Mouse (Mus musculus) adrenal gland, adult 2 months (tissue): Measurements from ENCODE around the gene Peg3. TPM values are rescaled to one million over a fixed set of nuclear protein-coding genes. Genes with fewer than 3 reads are reported as not detected.
"Not testable (repeated sequence)": the region's sequence is repeated elsewhere in the genome, so short reads cannot be mapped to it uniquely, and the experiment has no call there.

Source experiments
- DNase-seq: peaks from one replicate; pipeline ENCODE4 v3.0.0; 2021
- long read RNA-seq: library from polyadenylated mRNA; stranded (forward); transcript quantifications from one replicate; pipeline ENCODE4 v2.0.0, GENCODE M21; 2021
- polyA plus RNA-seq: library from polyadenylated mRNA; depleted of rRNA; stranded (reverse); fragments of >200 nt; gene quantifications from 2 replicates; pipeline ENCODE4 v1.2.3, GENCODE M21; 2012; rRNA removed
- total RNA-seq, 2 experiments: library from RNA; stranded (reverse); gene quantifications; 2 replicates each; pipeline ENCODE4 v1.2.3; 2021

Peg3 gene
- 10 to 100 TPM; 41.3 to 41.5 TPM for total RNA-seq
- polyA plus RNA-seq = 2.7 and 3.0 TPM in 2 replicates
- long read RNA-seq, partial matches to known transcripts = 0 of 3 reads
- long read RNA-seq, other reads (novel, unspliced or antisense) = 3 of 3 reads

DNA sequence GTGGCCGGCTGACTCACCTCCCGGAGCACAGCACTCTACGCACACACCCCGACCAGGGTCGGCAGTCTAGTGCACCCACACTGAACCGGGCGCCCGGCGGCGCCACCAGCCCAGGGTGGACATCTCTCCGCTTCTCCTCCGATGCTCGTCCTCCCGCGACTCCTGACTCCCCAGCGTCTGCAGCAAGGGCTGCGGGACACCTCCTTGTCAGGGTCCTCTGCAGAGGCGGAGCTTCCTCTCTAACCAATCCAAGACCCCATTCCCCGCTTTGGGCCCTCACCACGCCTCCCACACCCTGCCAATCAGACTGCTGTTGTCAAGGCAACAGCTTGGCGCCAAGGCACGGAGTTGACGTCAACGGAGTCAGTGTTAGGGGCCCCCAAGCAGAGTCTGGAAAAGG is at the start of gene Peg3, which contains the start of gene Usp29:
TSS of gene Peg3 (minus strand) at position 191 of the 400 bp plus-strand sequence.
TSS of gene Usp29 (plus strand) at position 338 of the 400 bp plus-strand sequence.
- DNase-seq = peak; percentile 84

DNA sequence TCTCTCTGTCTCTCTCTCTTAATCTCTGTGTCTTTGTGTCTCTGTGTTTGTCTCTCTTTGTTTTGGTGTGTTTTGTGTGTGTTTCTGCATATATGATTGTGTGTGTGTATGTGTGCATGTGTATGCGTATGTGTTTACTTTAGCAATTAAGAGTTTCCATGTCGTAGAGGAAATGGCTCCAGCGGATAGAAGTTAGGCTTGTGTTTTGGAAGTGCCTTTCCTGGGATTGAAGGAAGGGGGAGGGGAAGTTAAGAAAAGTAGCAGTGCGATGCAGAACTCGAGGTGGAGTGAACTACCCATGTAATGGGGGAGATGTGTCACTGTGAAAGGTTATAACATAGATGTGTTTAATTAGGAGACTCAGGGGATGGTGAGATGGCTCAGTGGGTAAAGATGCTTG is 48.9 kb upstream of the Peg3 start:
- DNase-seq = no peak

- DNase-seq = no peak
Observed at GRCm38 (mm10) chr7:6777689-6778088, 47.5 kb upstream of the Peg3 start.

DNA sequence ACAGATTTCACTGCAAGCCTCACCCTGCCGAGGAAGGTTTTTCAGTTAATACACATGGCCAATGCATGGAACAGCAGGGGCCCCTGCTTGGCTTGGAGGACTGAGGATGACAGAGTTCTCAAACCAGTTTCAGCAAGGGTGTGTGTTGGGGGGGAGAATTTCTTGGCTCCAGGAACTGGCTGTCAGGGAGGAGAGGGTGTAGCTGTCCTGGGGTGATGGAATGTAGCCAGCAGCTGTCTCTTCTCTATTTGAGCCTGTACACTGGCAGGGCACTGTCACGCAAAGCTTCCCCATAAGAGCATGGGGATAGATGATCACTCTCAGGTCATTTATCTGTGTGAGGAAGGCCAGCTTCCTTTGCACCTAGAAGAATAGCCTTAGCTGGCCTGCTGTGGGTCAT is 46.9 kb upstream of the Peg3 start:
- DNase-seq = no peak

- no peak for DNase-seq
Observed at GRCm38 (mm10) chr7:6776314-6777059, 46.3 kb upstream of the Peg3 start.

DNA sequence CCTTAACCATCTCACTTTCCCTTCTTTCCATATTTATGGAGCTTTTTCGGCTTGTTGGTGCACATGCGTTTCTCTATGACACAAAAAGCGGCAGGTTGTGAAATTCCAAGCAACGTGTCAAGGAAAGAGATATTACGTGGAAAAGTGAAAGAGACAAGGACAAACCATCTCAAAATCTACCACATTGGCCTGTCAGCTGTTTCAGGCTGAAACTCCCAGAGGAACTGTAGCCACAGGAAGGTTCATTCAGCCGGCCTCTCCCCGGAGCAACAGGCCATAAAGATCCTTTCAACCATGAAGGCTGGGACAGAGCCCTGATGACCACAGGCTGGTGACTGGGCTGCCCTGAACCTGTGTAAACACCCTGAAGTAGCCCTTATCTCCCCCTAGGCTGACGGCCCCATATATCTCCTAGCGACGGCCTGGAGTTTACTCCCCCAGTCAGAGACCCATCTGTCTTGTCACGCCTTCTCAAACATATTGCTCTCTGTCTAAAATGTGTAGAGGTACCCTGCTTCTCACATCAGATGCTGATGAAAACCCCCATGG is 43.7 kb upstream of the Peg3 start:
- DNase-seq = not testable (repeated sequence)

GRCm38 (mm10) chr7:6770286-6770685 is 40.1 kb upstream of the Peg3 start:
- DNase-seq = peak; percentile 40

DNA sequence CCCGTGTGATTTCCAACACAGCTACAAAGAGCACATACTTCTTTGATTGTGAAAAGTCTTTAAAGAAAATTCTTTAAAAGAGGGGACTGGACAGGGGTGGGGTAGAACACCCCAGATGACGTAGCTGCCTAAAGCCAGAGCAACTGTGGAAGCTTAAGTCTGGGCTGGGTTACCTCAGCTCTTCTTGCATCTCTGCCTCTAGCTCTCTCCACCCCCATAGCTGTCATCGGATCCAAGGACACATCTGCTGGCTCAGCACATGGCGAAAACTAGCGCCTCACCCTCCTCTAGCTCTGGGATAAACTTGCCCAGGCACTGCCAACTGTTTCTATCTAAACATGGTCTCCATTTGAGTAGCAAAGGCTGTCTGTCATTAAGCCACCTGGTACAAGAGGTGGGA is 35.0 kb upstream of the Peg3 start:
- DNase-seq = no peak

- DNase-seq = no peak
Observed at GRCm38 (mm10) chr7:6760170-6760569, 29.9 kb upstream of the Peg3 start.

GRCm38 (mm10) chr7:6759698-6760097 is 29.5 kb upstream of the Peg3 start:
- no peak for DNase-seq

- no peak for DNase-seq
Observed at GRCm38 (mm10) chr7:6756777-6757291, 26.6 kb upstream of the Peg3 start.

- DNase-seq = no peak
Observed at GRCm38 (mm10) chr7:6753440-6753839, 23.2 kb upstream of the Peg3 start.

DNA sequence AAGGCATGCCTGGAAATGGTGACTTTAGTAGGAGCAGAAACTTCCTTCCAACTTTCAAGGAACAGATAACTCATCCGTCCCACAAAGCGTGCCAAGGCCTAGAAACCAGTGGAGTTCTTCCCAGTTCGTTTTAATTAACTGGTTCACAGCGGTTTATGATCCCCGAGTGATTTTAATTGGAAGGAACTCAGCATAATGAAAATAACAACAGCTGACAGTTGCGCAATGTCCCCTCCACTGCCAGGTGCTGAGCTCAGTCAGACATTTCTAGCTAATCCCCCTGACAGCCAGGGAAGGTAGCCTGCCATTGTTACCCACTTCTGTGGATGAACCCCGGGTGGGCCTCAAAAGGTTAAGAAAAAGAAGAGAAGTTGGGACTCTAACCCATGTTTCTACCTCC is 19.0 kb upstream of the Peg3 start:
- peak; percentile 10 for DNase-seq

DNA sequence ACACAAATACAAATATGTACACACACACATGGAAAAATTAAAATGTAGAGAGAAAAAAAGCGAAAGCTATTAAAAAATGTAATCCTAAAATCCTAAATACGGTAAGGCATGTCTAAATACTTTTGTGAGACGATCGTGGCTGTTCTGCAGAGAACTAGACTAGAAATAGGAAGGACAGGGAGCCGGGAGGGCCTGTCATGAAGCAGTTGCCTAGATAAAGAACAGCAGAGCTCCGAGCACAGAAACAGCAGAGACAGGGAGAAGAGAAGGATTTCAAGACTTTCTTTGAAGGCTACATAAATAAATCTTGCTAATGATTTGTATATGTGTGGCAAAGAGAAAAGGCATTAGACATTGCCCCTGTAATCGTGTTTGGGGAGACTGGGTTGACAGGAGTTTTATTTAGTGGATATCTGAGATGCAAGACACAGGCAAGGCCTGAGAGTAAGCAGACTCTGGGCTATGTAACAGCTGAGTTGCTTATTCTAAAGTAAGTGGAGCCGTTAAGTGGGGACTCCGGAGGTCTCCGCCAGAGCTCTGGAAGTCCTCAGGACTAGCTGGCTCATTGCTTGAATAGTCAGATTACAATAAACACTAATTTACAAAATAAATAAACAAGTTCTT is 14.2 kb upstream of the Peg3 start:
- DNase-seq = no peak

- no peak for DNase-seq
Observed at GRCm38 (mm10) chr7:6736060-6736459, 5.8 kb upstream of the Peg3 start.

DNA sequence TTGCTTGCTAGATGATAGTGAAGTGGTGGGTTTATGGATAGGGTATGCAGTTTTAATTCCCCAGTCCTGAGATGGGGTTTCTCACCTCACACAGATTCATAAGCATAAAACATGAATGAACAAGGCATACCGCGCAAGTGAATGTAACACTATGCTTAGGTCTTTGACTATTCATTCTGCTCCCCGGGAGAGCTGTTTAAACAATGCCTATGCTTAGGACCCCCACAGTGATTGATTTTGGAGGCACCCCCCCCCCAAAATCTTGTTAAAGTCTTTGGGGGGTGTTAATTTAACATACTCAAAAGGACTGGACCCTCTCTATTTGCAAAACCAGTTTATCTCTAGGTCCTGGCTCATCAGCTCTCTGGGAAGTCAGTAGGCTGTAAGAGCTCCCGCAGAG is 1.7 kb upstream of the Peg3 start:
- no peak for DNase-seq

GRCm38 (mm10) chr7:6731373-6731772 is 1.1 kb upstream of the Peg3 start:
- DNase-seq = no peak

DNA sequence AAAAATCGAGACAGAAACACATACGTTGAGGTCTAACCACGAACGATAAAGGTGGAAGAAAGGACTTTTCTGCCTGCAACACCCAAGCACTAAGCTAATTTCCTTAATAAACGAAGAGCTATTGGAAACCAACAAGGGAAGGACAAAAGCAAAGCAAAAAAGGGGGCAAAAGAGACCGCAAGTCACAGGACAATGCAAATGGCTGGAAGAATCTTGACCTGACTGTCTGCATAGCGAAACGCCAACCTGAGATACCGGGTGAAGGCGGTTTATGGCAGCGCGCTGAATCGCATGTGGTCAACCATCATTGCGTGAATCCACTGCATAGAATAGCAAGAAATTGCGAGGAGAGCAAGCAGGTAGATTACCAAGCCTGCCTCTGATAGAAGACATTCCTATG is 570 bp upstream of the Peg3 start:
- no peak for DNase-seq

DNA sequence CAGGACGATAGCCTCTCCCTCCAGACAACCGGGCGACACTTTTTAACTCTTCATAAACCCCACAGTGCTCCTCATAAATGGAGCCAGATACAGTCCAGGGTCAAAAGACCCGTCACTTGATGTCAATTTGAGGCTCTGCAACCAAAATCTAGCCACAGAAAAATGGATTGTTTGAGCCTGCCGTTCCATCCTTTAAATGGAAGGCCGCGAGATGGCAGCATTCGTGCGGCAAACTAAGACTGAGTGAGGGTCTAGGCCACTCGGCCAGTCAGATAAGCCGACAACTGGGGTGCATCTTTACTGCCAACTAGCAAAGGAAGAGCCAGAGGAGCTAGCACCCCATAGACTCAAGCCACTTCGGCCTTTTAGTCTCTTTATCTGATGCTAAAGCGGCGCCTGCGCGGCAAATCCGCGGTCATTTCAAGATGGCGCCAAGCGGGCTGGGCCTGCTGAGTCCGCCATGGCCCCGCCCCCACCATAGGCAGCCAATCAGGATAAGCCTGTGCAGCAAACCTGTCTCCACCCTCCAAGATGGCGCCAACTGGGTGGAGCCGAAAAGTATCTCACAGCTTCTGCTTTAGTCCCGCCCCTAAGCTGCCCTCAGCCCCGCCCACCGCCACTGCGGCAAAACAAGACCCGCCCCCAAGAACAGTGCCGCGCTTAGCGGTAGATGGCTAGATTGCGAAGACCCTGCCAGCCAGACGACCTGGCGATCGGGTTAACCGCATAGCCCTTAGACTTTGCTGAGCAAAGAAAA is 992 bp downstream of the Peg3 start:
- peak; percentile 95 for DNase-seq

DNA sequence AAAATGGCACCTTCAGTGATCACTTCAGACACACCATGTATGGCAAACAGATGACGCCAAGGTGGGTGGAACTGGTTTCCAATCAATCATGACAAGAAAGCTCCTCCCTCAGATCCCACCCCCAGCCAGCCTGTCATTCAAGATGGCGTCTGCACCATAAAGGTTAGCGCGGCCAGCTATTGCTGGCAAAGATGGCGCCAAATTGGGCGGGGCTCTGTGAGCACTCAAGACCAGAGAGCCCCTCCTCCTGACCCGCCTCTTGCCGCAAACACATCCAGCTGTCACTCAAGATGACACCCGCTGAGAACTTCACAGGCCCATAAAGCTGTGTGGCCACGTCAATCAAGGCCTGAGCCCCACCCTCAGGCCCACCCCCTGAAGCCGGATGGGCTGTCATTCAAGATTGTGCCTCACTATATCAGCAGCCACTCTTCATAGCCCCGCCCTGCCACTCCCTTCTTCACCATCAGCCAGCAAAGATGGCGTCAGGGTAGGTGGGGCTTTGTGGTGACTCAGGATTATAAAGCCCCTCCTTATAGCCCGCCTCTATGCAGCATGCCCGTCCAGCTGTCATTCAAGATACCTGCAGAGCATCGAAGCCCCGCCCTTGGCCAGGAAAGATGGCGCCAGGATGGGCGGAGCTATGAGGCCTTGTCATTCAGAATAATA is 1.8 kb downstream of the Peg3 start:
- peak; percentile 93 for DNase-seq

DNA sequence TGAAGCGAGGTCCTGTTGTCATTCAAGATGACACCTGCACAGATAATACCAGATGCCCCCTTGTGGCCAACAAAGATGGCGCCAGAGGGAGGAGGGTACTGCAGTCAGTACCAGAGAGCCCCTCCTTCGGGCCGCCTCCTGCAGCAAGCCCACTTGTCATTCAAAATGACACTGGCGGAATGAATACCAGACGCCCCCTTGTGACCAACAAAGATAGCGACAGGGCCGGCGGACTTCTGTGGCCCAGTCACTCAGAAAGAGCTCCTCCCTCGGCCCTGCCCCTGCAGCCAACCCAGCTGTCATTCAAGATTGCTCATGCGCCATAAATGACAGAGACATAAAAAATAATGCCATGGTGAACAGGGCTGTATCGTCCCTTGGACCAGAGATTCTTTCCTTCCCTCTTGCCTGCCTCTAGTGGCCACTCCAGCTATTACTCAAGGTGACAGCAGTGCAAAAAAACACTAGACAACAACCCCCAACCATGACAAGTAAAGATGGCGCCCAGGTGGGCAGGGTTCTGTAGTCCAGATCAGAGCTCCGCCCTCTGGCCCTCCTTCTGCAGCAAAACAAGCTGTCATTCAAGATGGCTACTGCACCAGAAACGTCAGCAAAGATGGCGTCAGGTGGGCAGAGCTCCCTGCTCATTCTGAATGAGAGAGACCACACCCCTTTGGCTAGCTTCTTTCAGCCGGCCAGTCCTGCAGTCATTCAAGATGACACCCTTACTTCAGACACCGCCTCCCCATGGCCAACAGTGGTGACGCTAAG is 2.7 kb downstream of the Peg3 start:
- peak; percentile 87 for DNase-seq
